Mouse (Mus musculus) cerebellum, postnatal 4 days (tissue): Measurements from ENCODE around the gene Rexo5.

Experiments
- DNase-seq, 2 experiments: peaks; one replicate each; pipeline ENCODE4 v3.0.0; 2022; ENCODE audit warnings: low spot score in 2 of 2, mixed read lengths in 1 of 2

The Rexo5 gene

GRCm38 (mm10) chr7:119841820-119842449 is 48.1 kb downstream of the Rexo5 start:
- DNase-seq = no peak

- no peak for DNase-seq
Observed at GRCm38 (mm10) chr7:119845541-119845940, 51.7 kb downstream of the Rexo5 start.

- no peak for DNase-seq
Observed at GRCm38 (mm10) chr7:119847396-119847795, 53.6 kb downstream of the Rexo5 start.

- peak; percentile 47 to 74 for DNase-seq
Observed at GRCm38 (mm10) chr7:119849096-119849495, 55.3 kb downstream of the Rexo5 start.

- no peak for DNase-seq
Observed at GRCm38 (mm10) chr7:119850737-119851136, 56.9 kb downstream of the Rexo5 start.

- DNase-seq = no peak
Observed at GRCm38 (mm10) chr7:119852494-119852893, 58.7 kb downstream of the Rexo5 start.

GRCm38 (mm10) chr7:119853186-119853585 is 59.4 kb downstream of the Rexo5 start:
- DNase-seq = no peak

- no peak for DNase-seq
Observed at GRCm38 (mm10) chr7:119854362-119854761, 60.6 kb downstream of the Rexo5 start.

- DNase-seq = no peak
Observed at GRCm38 (mm10) chr7:119855031-119855430, 61.2 kb downstream of the Rexo5 start.

- DNase-seq = no peak
Observed at GRCm38 (mm10) chr7:119859476-119859875, 65.7 kb downstream of the Rexo5 start.

GRCm38 (mm10) chr7:119860116-119860515 is 66.3 kb downstream of the Rexo5 start:
- no peak for DNase-seq

GRCm38 (mm10) chr7:119860554-119860953 is 66.7 kb downstream of the Rexo5 start:
- DNase-seq = no peak

GRCm38 (mm10) chr7:119860971-119861334 is 67.1 kb downstream of the Rexo5 start:
- no peak for DNase-seq

- DNase-seq = peak in 1 of 2 experiments; percentile 5
Observed at GRCm38 (mm10) chr7:119861335-119862091, 67.7 kb downstream of the Rexo5 start.

- DNase-seq = no peak
Observed at GRCm38 (mm10) chr7:119862167-119862566, 68.4 kb downstream of the Rexo5 start.

GRCm38 (mm10) chr7:119864500-119864899 is 70.7 kb downstream of the Rexo5 start:
- no peak for DNase-seq

- DNase-seq = no peak
Observed at GRCm38 (mm10) chr7:119866136-119866535, 72.3 kb downstream of the Rexo5 start.

GRCm38 (mm10) chr7:119872204-119872603 is 78.4 kb downstream of the Rexo5 start:
- DNase-seq = no peak

- DNase-seq = no peak
Observed at GRCm38 (mm10) chr7:119873050-119873449, 79.2 kb downstream of the Rexo5 start.

- no peak for DNase-seq
Observed at GRCm38 (mm10) chr7:119875776-119876440, 82.1 kb downstream of the Rexo5 start.

GRCm38 (mm10) chr7:119879171-119879570 is 85.4 kb downstream of the Rexo5 start:
- no peak for DNase-seq

- no peak for DNase-seq
Observed at GRCm38 (mm10) chr7:119880345-119880744, 86.5 kb downstream of the Rexo5 start.

GRCm38 (mm10) chr7:119881229-119881628 is 87.4 kb downstream of the Rexo5 start:
- no peak for DNase-seq
